Mouse (Mus musculus) intestine, embryonic 14.5 days (tissue): ENCODE results near the gene S100a6. TPM values are rescaled to one million over a fixed set of nuclear protein-coding genes. Genes with fewer than 3 reads are reported as not detected.

Source experiments
- ATAC-seq: fragments of 200-750 bp; cut with Nextera tagmentation; replicated peaks from 2 replicates; pipeline ENCODE4 v1.8.0; 2017; ENCODE audit warnings: low read depth, moderate number of reproducible peaks, moderate TSS enrichment, moderate library complexity; ENCODE audit not compliant: low FRiP score, low TSS enrichment
- DNase-seq: peaks from one replicate; pipeline ENCODE4 v3.0.0-alpha.2; 2018; ENCODE audit warnings: low spot score
- H3K27ac ChIP-seq: fragments of 300-500 bp; sonication (generic); 2 replicates; pipeline ENCODE4 v1.5.1; 2014; ENCODE audit warnings: low read depth, mild to moderate bottlenecking, control low read depth
- H3K27me3 ChIP-seq: fragments of 300-500 bp; sonication (generic); replicated peaks from 2 replicates; pipeline ENCODE4 v1.6.1; 2014; ENCODE audit warnings: low read length, control low read depth; ENCODE audit not compliant: control insufficient read depth, insufficient read depth
- H3K36me3 ChIP-seq: fragments of 300-500 bp; sonication (generic); 2 replicates; pipeline ENCODE4 v1.6.1; 2014; ENCODE audit warnings: low read length, control low read depth; ENCODE audit not compliant: control insufficient read depth, insufficient read depth
- H3K4me1 ChIP-seq: fragments of 300-500 bp; sonication (generic); replicated peaks from 2 replicates; pipeline ENCODE4 v1.6.1; 2014; ENCODE audit warnings: low read length, control low read depth, mixed read lengths; ENCODE audit not compliant: control insufficient read depth, insufficient read depth
- H3K4me2 ChIP-seq: fragments of 300-500 bp; sonication (generic); 2 replicates; pipeline ENCODE4 v1.6.1; 2014; ENCODE audit warnings: low read length
- H3K4me3 ChIP-seq: fragments of 300-500 bp; sonication (generic); 2 replicates; pipeline ENCODE4 v1.5.1; 2014; ENCODE audit warnings: low read depth, low read length, control low read depth, mixed read lengths
- H3K9ac ChIP-seq: fragments of 300-500 bp; sonication (generic); 2 replicates; pipeline ENCODE4 v1.6.1; 2014; ENCODE audit warnings: mild to moderate bottlenecking, low read length
- H3K9me3 ChIP-seq: fragments of 300-500 bp; sonication (generic); 2 replicates; pipeline ENCODE4 v1.6.1; 2016; ENCODE audit warnings: low read length, control low read depth; ENCODE audit not compliant: control insufficient read depth
- WGBS: fragments of 180-500 bp; shearing (Covaris S2); extraction: QIAGEN DNeasy Blood & Tissue Kit; methylation state at CpG from one replicate; pipeline ENCODE4 v1.1.7; 2014; 5-methylcytosine and 5-hydroxymethylcytosine counted together
- polyA plus RNA-seq: library from polyadenylated mRNA; unstranded; fragments of >200 nt; fragmentation: Nextera tagmentation; extraction: Ambion mirVana; gene quantifications from 2 replicates; pipeline ENCODE4 v1.2.1, GENCODE M21; 2014

S100a6 gene
- polyA plus RNA-seq, 1 experiment from 2014 or later = 401 TPM

GRCm38 (mm10) chr3:90626266-90627021, 13.8 kb downstream of the S100a6 start:
- Histone ChIP-seq H3K27me3 (no peaks in the 10 kb centered on the region), H3K4me1 (peaks cover 12% of the 10 kb centered on the region), H3K27ac (peak overlapping the region; percentile 69), H3K9me3 (no peaks in the 10 kb centered on the region), H3K4me3 (no peak overlapping the region), H3K36me3 (no peaks in the 10 kb centered on the region), H3K9ac (no peak overlapping the region), H3K4me2 (peak overlapping the region; percentile 3)
- DNase-seq = no peak
- whole genome bisulfite sequencing = 33% methylated on average over 9 of the region's 9 CpGs
- peak; percentile 75 for ATAC-seq

- no peaks in the 10 kb centered on the region for H3K27me3 ChIP-seq
- H3K27ac ChIP-seq = peak overlapping the region; percentile 69
- 91% methylated on average over 5 of the region's 5 CpGs for WGBS
- DNase-seq = no peak
- H3K4me3 ChIP-seq = no peak overlapping the region
- H3K9ac ChIP-seq = no peak overlapping the region
- no peak for ATAC-seq
- peaks cover 12% of the 10 kb centered on the region for H3K4me1 ChIP-seq
- H3K9me3 ChIP-seq = no peaks in the 10 kb centered on the region
- no peaks in the 10 kb centered on the region for H3K36me3 ChIP-seq
- peak overlapping the region; percentile 3; the same call in 1 of the 2 replicates for H3K4me2 ChIP-seq
Observed at GRCm38 (mm10) chr3:90627366-90627765, 14.7 kb downstream of the S100a6 start.

- no peak overlapping the region for H3K9ac ChIP-seq
- 58% methylated on average over 4 of the region's 4 CpGs for WGBS
- no peaks in the 10 kb centered on the region for H3K9me3 ChIP-seq
- DNase-seq (no peak), ATAC-seq (no peak)
- no peak overlapping the region for H3K4me3 ChIP-seq
- no peaks in the 10 kb centered on the region for H3K27me3 ChIP-seq
- no peaks in the 10 kb centered on the region for H3K36me3 ChIP-seq
- H3K4me1 ChIP-seq = peaks cover 12% of the 10 kb centered on the region
- H3K4me2 ChIP-seq = no peak overlapping the region
- no peak overlapping the region for H3K27ac ChIP-seq
Observed at GRCm38 (mm10) chr3:90627807-90628206, 15.1 kb downstream of the S100a6 start.

- ATAC-seq = no peak
- no peaks in the 10 kb centered on the region for H3K4me1 ChIP-seq
- no peak overlapping the region for H3K27ac ChIP-seq
- H3K36me3 ChIP-seq = no peaks in the 10 kb centered on the region
- no peak overlapping the region for H3K9ac ChIP-seq
- H3K27me3 ChIP-seq = no peaks in the 10 kb centered on the region
- DNase-seq = no peak
- no peaks in the 10 kb centered on the region for H3K9me3 ChIP-seq
- H3K4me3 ChIP-seq = no peak overlapping the region
- 88% methylated on average over 2 of the region's 2 CpGs for WGBS
- H3K4me2 ChIP-seq = no peak overlapping the region
Observed at GRCm38 (mm10) chr3:90629298-90629697, 16.6 kb downstream of the S100a6 start.

GRCm38 (mm10) chr3:90631984-90632383, 19.3 kb downstream of the S100a6 start:
- H3K9me3 ChIP-seq = no peaks in the 10 kb centered on the region
- no peak for ATAC-seq
- no peak overlapping the region for H3K4me2 ChIP-seq
- no peaks in the 10 kb centered on the region for H3K27me3 ChIP-seq
- DNase-seq = no peak
- WGBS = 73% methylated on average over 2 of the region's 2 CpGs
- H3K9ac ChIP-seq = no peak overlapping the region
- H3K4me3 ChIP-seq = no peak overlapping the region
- no peak overlapping the region for H3K27ac ChIP-seq
- H3K36me3 ChIP-seq = no peaks in the 10 kb centered on the region
- no peaks in the 10 kb centered on the region for H3K4me1 ChIP-seq

GRCm38 (mm10) chr3:90638511-90639275, 26.0 kb downstream of the S100a6 start:
- H3K27ac ChIP-seq = no peak overlapping the region
- H3K9ac ChIP-seq = no peak overlapping the region
- ATAC-seq = no peak
- WGBS = 79% methylated on average over 1 of the region's 1 CpGs
- H3K9me3 ChIP-seq = no peaks in the 10 kb centered on the region
- DNase-seq = no peak
- no peak overlapping the region for H3K4me3 ChIP-seq
- no peak overlapping the region for H3K4me2 ChIP-seq
- no peaks in the 10 kb centered on the region for H3K36me3 ChIP-seq
- H3K4me1 ChIP-seq = no peaks in the 10 kb centered on the region
- no peaks in the 10 kb centered on the region for H3K27me3 ChIP-seq

- 0 out of 2 replicates have a peak, but pooled peaks have one; percentile 50 for ATAC-seq
- no peaks in the 10 kb centered on the region for H3K36me3 ChIP-seq
- DNase-seq = peak; percentile 57
- H3K9ac ChIP-seq = no peak overlapping the region
- H3K27me3 ChIP-seq = no peaks in the 10 kb centered on the region
- H3K9me3 ChIP-seq = no peaks in the 10 kb centered on the region
- H3K4me1 ChIP-seq = no peaks in the 10 kb centered on the region
- WGBS = 56% methylated on average over 7 of the region's 7 CpGs
- H3K4me2 ChIP-seq = no peak overlapping the region
- no peak overlapping the region for H3K27ac ChIP-seq
- H3K4me3 ChIP-seq = no peak overlapping the region
Observed at GRCm38 (mm10) chr3:90639511-90640154, 27.0 kb downstream of the S100a6 start.

- no peak overlapping the region for H3K4me3 ChIP-seq
- H3K27ac ChIP-seq = no peak overlapping the region
- ATAC-seq (no peak), DNase-seq (no peak)
- no peaks in the 10 kb centered on the region for H3K4me1 ChIP-seq
- WGBS = 78% methylated on average over 7 of the region's 7 CpGs
- no peaks in the 10 kb centered on the region for H3K9me3 ChIP-seq
- H3K36me3 ChIP-seq = no peaks in the 10 kb centered on the region
- no peak overlapping the region for H3K4me2 ChIP-seq
- no peak overlapping the region for H3K9ac ChIP-seq
- no peaks in the 10 kb centered on the region for H3K27me3 ChIP-seq
Observed at GRCm38 (mm10) chr3:90640981-90641380, 28.3 kb downstream of the S100a6 start.
